Mouse (Mus musculus) Muller cell, postnatal 12 days (primary cell): ENCODE results near the gene Olfr796.

ENCODE experiments used
- DNase-seq: peaks from one replicate; pipeline ENCODE4 v3.0.0-alpha.2; 2015; ENCODE audit errors: inconsistent ontology term

The Olfr796 gene

GRCm38 (mm10) chr10:129612470-129612869, at the start of gene Olfr796:
Olfr796 (minus strand) TSS chr10:129612570.
- no peak for DNase-seq

DNA sequence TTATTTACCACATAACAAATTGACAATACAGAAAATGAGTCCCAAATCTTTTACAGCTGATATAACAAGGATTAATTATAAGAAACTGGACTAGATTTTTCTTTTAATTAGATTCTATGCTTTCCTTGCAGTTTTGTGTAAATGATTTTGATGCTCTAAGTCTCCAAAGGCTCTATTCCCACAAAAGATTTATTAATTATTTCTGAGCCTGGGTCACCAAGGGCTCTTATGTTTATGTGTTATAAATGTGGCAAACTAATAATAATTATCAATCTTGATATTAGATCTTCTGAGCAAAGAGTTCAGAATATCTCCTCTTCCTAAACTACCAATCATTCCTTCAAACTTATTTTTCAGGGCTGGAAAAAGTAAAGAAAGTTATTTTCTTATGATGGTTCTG, 45.0 kb upstream of the Olfr796 start, which contains the start of gene Olfr800:
TSS of gene Olfr800 (plus strand) at position 301 of the 400 bp plus-strand sequence.
- no peak for DNase-seq

- no peak for DNase-seq
Observed at GRCm38 (mm10) chr10:129651763-129652162, 39.4 kb upstream of the Olfr796 start.

- no peak for DNase-seq
Observed at GRCm38 (mm10) chr10:129637184-129637583, 24.8 kb upstream of the Olfr796 start, which contains the start of gene Olfr799. Olfr799 (plus strand) TSS chr10:129637484.

DNA sequence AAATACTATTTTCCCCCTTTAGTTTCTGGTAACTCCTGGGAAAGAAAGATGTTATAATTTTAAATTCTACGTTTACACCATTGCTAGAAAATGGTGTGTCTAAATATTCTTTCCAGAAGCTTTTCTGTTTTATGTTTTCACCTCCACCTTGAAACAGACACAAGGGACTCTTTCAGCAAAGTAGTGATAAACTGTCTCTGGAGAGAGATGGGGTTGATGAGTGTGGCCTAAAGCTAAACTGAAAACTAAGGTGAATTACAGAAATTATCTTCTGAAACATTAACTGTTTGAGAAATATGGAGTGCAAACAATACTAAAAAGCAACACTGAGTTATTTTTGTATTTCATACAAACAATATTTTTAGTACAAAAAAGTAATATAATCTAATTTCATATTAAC, 15.5 kb upstream of the Olfr796 start, which contains the start of gene Olfr798:
TSS of gene Olfr798 (minus strand) at position 101 of the 400 bp plus-strand sequence.
- no peak for DNase-seq

DNA sequence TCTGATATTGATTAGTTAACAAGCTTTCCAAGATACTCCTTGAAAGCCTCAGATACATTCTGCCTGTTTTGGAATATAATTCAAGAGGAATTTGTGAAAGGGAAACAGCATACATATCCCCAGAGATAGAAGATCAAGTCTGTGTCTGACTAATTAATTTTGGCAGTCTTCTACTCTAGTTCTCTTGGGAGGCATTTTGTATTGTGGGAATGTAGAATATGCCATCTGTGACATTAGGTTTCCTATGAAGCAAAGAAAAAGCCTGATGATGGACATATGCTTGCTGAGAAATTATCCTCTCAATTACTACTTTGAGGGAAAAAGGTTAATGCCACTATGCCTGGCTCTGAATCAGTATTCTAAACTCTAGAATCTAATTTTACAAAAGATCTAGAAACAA, 10.9 kb upstream of the Olfr796 start:
- DNase-seq = no peak

- DNase-seq = no peak
Observed at GRCm38 (mm10) chr10:129621724-129622123, 9.4 kb upstream of the Olfr796 start.

DNA sequence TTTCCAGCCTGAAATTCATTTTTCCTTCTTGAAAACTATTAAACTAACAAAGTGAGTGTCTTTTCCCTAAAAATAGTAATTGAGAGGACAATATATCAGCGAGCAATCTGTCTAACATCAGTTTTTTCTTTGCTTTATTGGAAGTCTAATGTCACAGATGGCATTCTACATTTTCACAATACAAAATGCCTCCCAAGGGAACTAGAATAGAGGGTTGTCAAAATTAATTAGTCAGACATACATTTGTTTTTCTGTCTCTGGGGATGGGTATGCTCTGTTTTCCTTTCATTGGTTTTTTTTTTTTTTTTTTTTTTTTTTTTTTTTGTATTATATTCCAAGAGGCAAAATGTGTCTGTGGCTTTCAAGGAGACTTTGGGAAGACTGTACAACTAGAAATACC, 35.3 kb downstream of the Olfr796 start:
- no peak for DNase-seq

DNA sequence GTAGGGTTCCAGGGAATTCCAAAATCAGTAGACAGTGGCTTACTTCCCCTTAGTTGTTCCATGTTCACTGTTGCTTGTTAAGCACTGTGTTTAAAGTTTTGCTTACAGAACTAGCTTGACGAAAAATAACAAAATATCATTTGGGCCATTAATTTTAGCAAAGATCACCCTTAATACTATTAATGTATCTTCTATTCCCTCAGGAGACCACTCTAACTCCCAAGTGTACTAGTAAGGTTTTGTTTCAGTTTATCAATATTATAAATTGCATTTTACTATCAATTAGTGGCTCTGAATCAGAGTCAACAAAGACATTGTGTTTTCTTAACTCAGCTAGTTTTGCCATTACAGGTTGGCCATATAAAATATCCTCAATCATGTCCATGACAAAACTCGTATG, 45.0 kb downstream of the Olfr796 start, which contains the start of gene Olfr794:
TSS of gene Olfr794 (plus strand) at position 301 of the 400 bp plus-strand sequence.
- no peak for DNase-seq
